Mouse (Mus musculus): ENCODE data around the gene 5031439G07Rik. TPM values are rescaled to one million over a fixed set of nuclear protein-coding genes. Genes with fewer than 3 reads are reported as not detected.

Gene 5031439G07Rik
- total RNA-seq, 2 experiments from 2014 or later = 30.6 to 34.7 TPM

Small RNA genes lying within 50 kb of the gene (microRNA-seq; reads per million reads assigned to microRNA genes)
- 99.8 to 245 reads per million in 2 experiments for gene Mir1249

Other genes starting within 250 kb of the 5031439G07Rik start
- 1 to 10 TPM in 1 of 2 experiments, under 1 TPM in 1; 0.92 to 1.9 TPM for gene Phf21b, start 132.5 kb downstream of the 5031439G07Rik start, total RNA-seq (2021)
- under 1 TPM; 0.08 to 0.10 TPM for gene Gm29666, start 68.5 kb downstream of the 5031439G07Rik start, total RNA-seq (2021)
- gene Nup50, start 65.1 kb downstream of the 5031439G07Rik start, total RNA-seq (2021) = 10 to 100 TPM; 15.5 to 17.7 TPM
- not detected for gene Upk3a, start 28.6 kb upstream of the 5031439G07Rik start, total RNA-seq (2021)
- 1 to 10 TPM; 7.3 to 8.2 TPM for gene Fam118a, start 40.4 kb upstream of the 5031439G07Rik start, total RNA-seq (2021)
- gene Smc1b, start 143.4 kb upstream of the 5031439G07Rik start, total RNA-seq (2021) = not detected
- not detected for gene Ribc2, start 143.5 kb upstream of the 5031439G07Rik start, total RNA-seq (2021)
- 10 to 100 TPM; 54.5 to 74.1 TPM for gene Fbln1, start 217.4 kb upstream of the 5031439G07Rik start, total RNA-seq (2021)